Mouse (Mus musculus): ENCODE results near the gene Tm6sf2. TPM values are rescaled to one million over a fixed set of nuclear protein-coding genes. Genes with fewer than 3 reads are reported as not detected.

The Tm6sf2 gene
- polyA plus RNA-seq, 1 experiment from 2014 or later, result 1.3 TPM

GRCm38 (mm10) chr8:70099276-70099675, 26.6 kb downstream of the Tm6sf2 start:
- H3K4me1 ChIP-seq, result no peaks in the 10 kb centered on the region
- H3K9ac ChIP-seq, result no peak overlapping the region
- ATAC-seq, result no peak
- no peak overlapping the region for H3K4me2 ChIP-seq
- peaks cover 98% of the 10 kb centered on the region for H3K36me3 ChIP-seq (ENCODE audit: poor library complexity, severe bottlenecking)
- no peak overlapping the region for H3K4me3 ChIP-seq
- no peaks in the 10 kb centered on the region for H3K27me3 ChIP-seq
- no peak overlapping the region for H3K27ac ChIP-seq
- WGBS, result 73% methylated on average over 8 of the region's 8 CpGs
- peaks cover 7% of the 10 kb centered on the region; the same call in 1 of the 2 replicates for H3K9me3 ChIP-seq (replicated peaks)

DNA sequence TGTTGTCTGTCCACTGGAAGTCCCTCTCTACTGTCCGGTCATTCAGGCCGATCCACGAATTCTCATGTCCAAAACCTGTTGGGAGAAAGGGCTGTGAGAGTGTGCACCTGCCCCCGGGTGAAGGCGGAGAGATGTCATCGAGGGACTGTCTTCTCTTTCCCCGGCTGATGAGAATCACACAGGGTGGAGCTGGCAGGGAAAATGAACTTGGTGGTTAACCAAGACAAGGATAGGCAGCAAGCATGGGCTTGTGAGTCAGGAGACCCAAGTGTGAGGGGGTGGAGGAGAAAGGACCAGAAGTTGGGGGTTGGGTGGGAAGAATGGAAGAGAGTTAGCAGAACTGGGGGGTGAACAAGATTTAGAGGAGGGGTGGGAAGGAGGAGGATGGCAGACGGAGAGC, 27.5 kb downstream of the Tm6sf2 start:
- 95% methylated on average over 8 of the region's 8 CpGs for WGBS
- H3K9me3 ChIP-seq (replicated peaks), result peaks cover 7% of the 10 kb centered on the region; the same call in 1 of the 2 replicates
- no peak for ATAC-seq
- H3K4me3 ChIP-seq, result no peak overlapping the region
- no peaks in the 10 kb centered on the region for H3K27me3 ChIP-seq
- H3K4me1 ChIP-seq, result peaks cover 6% of the 10 kb centered on the region; the same call in 1 of the 2 replicates
- H3K27ac ChIP-seq, result no peak overlapping the region
- no peak overlapping the region for H3K4me2 ChIP-seq
- H3K36me3 ChIP-seq (ENCODE audit: poor library complexity, severe bottlenecking), result peaks cover 96% of the 10 kb centered on the region
- H3K9ac ChIP-seq, result no peak overlapping the region

DNA sequence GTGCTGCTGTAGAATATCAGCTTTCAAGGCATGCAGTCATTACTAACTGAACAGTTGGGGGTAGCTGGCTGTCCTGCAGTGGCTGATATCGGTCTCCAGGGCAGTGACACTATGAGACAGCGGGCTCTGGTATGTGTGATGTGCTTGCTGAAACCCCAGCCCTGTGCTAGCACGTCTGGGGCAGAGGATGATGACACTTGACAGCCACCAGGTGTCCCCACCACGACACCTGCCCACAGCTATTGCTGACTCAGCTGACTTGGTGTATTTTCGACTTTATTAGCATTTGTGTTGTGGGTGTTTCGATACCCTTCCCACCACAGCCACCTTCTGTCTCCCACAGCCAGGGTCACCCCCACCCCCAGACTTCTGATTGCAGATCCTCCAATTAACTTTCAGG, 31.8 kb downstream of the Tm6sf2 start:
- H3K36me3 ChIP-seq (ENCODE audit: poor library complexity, severe bottlenecking), result peaks cover 93% of the 10 kb centered on the region
- no peak overlapping the region for H3K27ac ChIP-seq
- H3K4me3 ChIP-seq, result no peak overlapping the region
- H3K9me3 ChIP-seq (replicated peaks), result no peaks in the 10 kb centered on the region
- WGBS, result 20% methylated on average over 6 of the region's 6 CpGs
- no peak overlapping the region for H3K9ac ChIP-seq
- peak; percentile 29; the same call in 1 of the 2 replicates for ATAC-seq
- H3K4me2 ChIP-seq, result no peak overlapping the region
- H3K27me3 ChIP-seq, result no peaks in the 10 kb centered on the region
- H3K4me1 ChIP-seq, result peaks cover 10% of the 10 kb centered on the region; the same call in 1 of the 2 replicates

DNA sequence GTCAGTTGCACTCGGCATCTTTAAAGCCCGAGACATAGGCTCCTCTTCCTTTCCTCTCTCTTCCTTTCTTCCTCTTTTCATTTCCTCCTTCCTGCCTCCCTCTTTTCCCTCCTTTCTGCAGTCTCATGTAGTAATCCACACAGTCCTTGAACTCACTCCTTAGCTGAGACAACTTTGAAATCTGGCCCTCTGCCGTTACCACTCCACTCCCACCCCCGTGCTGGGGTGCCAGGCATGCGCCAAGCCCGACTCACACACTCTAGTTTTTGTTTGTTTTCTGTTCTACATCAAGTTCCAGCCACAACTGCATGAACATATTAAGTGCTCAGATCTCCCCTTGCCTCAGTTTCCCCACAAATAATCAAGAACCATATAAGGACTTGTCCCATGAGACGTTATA, 32.2 kb downstream of the Tm6sf2 start:
- Histone ChIP-seq H3K27ac (no peak overlapping the region), H3K27me3 (no peaks in the 10 kb centered on the region), H3K4me3 (no peak overlapping the region), H3K9me3 (replicated peaks) (no peaks in the 10 kb centered on the region), H3K9ac (no peak overlapping the region), H3K4me2 (no peak overlapping the region), H3K4me1 (peaks cover 14% of the 10 kb centered on the region; the same call in 1 of the 2 replicates), H3K36me3 (ENCODE audit: poor library complexity, severe bottlenecking) (peaks cover 93% of the 10 kb centered on the region)
- no peak for ATAC-seq
- 88% methylated on average over 7 of the region's 7 CpGs for WGBS

DNA sequence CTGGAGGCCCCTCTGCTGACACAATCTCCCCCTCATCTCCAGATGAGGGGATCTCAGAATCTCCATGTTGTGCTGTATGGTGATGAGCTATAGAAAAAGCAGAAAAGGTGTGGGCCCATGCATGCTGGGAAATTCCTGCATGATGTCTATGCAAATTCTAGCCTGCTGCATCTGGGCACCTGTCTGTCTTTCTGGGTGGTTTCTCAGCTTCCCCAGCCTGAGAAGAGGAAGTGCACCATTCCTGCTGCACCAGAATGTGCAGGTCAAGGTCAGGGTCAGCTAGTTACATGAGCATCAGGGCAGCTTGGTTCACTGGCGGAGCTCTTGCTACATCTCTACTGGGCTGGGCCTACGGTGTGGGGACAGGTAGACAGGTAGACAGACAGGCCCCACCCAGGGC, 37.7 kb downstream of the Tm6sf2 start:
- Histone ChIP-seq H3K4me3 (no peak overlapping the region), H3K4me1 (peaks cover 25% of the 10 kb centered on the region), H3K36me3 (ENCODE audit: poor library complexity, severe bottlenecking) (peaks cover 97% of the 10 kb centered on the region), H3K9ac (no peak overlapping the region), H3K9me3 (replicated peaks) (no peaks in the 10 kb centered on the region), H3K27me3 (peaks cover 44% of the 10 kb centered on the region), H3K27ac (no peak overlapping the region), H3K4me2 (no peak overlapping the region)
- 85% methylated on average over 2 of the region's 2 CpGs for WGBS
- ATAC-seq, result no peak

DNA sequence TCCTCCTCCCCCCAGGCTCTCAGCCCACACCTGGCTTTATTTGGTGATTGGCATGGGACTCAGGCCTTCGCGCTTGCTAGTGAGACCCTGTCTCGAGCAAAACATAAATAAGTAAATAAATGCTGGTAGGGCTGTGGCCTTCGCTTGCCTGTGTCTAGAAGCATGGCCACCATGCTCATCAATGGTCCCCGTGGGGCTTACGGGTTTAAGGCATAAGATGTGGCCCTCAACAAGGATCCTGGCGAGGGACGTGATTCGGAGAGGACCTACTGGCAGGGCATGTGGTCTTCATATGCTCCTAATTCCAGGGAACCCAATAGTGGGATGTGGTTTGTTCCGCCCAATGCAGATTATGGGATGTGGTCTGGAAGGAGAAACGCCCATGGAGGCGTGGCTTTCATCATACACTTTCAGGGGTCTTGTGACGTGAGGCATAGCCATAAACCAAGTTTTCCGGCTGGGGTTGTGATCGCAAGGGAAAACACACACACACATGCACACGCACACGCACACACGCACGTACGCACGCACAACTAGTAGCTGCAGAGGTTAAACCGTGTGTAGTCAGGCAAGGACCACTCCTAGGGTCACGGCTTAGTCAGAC, 38.6 kb downstream of the Tm6sf2 start:
- H3K27me3 ChIP-seq, result peaks cover 44% of the 10 kb centered on the region
- H3K9ac ChIP-seq, result no peak overlapping the region
- H3K4me3 ChIP-seq, result no peak overlapping the region
- 65% methylated on average over 23 of the region's 23 CpGs for WGBS
- no peak overlapping the region for H3K4me2 ChIP-seq
- H3K9me3 ChIP-seq (replicated peaks), result no peaks in the 10 kb centered on the region
- ATAC-seq, result no peak
- H3K4me1 ChIP-seq, result peaks cover 26% of the 10 kb centered on the region
- H3K36me3 ChIP-seq (ENCODE audit: poor library complexity, severe bottlenecking), result peaks cover 99% of the 10 kb centered on the region
- H3K27ac ChIP-seq, result no peak overlapping the region

GRCm38 (mm10) chr8:70112401-70113016, 39.8 kb downstream of the Tm6sf2 start:
- H3K4me3 ChIP-seq, result peak overlapping the region; percentile 4; the same call in 1 of the 2 replicates
- peaks cover 38% of the 10 kb centered on the region for H3K4me1 ChIP-seq
- H3K4me2 ChIP-seq, result peak overlapping the region; percentile 18
- peak overlapping the region; percentile 53; the same call in 1 of the 2 replicates for H3K9ac ChIP-seq
- peaks cover 95% of the 10 kb centered on the region for H3K36me3 ChIP-seq (ENCODE audit: poor library complexity, severe bottlenecking)
- no peaks in the 10 kb centered on the region for H3K9me3 ChIP-seq (replicated peaks)
- peak; percentile 20; the same call in 1 of the 2 replicates for ATAC-seq
- H3K27ac ChIP-seq, result no peak overlapping the region
- H3K27me3 ChIP-seq, result peaks cover 44% of the 10 kb centered on the region
- WGBS, result 9% methylated on average over 43 of the region's 43 CpGs

- H3K36me3 ChIP-seq (ENCODE audit: poor library complexity, severe bottlenecking), result peaks cover 75% of the 10 kb centered on the region
- peaks cover 44% of the 10 kb centered on the region for H3K27me3 ChIP-seq
- no peak for ATAC-seq
- no peak overlapping the region for H3K4me3 ChIP-seq
- 19% methylated on average over 6 of the region's 6 CpGs for WGBS
- no peaks in the 10 kb centered on the region for H3K9me3 ChIP-seq (replicated peaks)
- H3K4me1 ChIP-seq, result peaks cover 47% of the 10 kb centered on the region
- H3K9ac ChIP-seq, result 0 out of 2 replicates have a peak overlapping the region, but pooled peaks have one; percentile 8
- no peak overlapping the region for H3K27ac ChIP-seq
- no peak overlapping the region for H3K4me2 ChIP-seq
Observed at GRCm38 (mm10) chr8:70114488-70114887, 41.8 kb downstream of the Tm6sf2 start.

GRCm38 (mm10) chr8:70114892-70115291, 42.2 kb downstream of the Tm6sf2 start:
- no peak for ATAC-seq
- WGBS, result 71% methylated on average over 13 of the region's 13 CpGs
- no peak overlapping the region for H3K4me2 ChIP-seq
- H3K4me3 ChIP-seq, result no peak overlapping the region
- peaks cover 44% of the 10 kb centered on the region for H3K27me3 ChIP-seq
- peaks cover 47% of the 10 kb centered on the region for H3K4me1 ChIP-seq
- 0 out of 2 replicates have a peak overlapping the region, but pooled peaks have one; percentile 8 for H3K9ac ChIP-seq
- H3K9me3 ChIP-seq (replicated peaks), result no peaks in the 10 kb centered on the region
- H3K36me3 ChIP-seq (ENCODE audit: poor library complexity, severe bottlenecking), result peaks cover 71% of the 10 kb centered on the region
- no peak overlapping the region for H3K27ac ChIP-seq

GRCm38 (mm10) chr8:70117611-70118010, 44.9 kb downstream of the Tm6sf2 start:
- no peak for ATAC-seq
- H3K4me1 ChIP-seq, result peaks cover 40% of the 10 kb centered on the region
- H3K27ac ChIP-seq, result no peak overlapping the region
- peaks cover 44% of the 10 kb centered on the region for H3K36me3 ChIP-seq (ENCODE audit: poor library complexity, severe bottlenecking)
- peak overlapping the region; percentile 88 for H3K4me2 ChIP-seq
- 10% methylated on average over 9 of the region's 9 CpGs for WGBS
- H3K27me3 ChIP-seq, result peaks cover 26% of the 10 kb centered on the region
- H3K4me3 ChIP-seq, result peak overlapping the region; percentile 69
- peak overlapping the region; percentile 95 for H3K9ac ChIP-seq
- H3K9me3 ChIP-seq (replicated peaks), result no peaks in the 10 kb centered on the region

DNA sequence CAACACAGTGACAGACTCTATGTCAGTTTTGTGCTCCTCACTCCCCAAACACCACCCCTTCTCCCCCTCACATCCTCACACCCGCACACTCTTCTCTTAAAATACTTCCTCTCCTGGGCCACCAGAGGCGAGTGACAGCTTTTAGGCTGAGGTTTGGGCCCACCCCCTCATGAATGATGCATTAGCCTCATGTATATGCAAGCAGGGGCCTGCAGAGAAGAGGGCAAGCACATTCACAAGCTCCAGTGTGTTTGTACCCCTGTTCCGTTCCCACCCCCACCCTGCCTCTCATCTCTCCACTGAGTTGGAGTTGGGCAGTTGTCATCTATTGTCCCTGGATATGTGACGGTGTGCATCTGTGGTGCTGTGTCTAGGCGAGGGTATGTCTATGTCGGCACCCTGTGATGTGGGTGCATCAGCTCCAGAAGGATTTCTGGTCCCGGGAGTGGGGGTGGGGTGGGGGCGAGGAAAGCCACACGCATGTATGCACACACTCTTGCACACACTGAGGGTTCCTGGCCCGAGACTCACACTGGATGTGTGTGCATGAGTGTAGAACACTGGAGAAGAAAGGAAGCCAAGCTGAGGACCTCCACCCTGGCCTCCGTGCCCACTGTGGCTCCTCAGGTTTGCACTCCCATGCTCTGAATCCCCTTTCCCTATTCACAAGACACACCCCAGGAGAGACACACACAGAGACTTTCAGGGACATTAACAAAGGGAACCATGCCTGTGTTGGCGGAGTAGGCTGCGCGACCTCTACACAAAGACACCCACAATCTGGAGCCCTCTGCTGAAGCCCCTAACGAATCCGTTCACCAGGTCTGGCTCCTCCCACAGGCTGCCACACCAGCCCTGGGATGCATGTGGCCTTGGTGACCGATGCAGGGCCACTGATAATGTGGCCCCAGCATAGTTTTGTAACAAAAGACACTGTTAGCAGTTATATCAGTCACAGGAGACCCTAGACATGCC, 46.3 kb downstream of the Tm6sf2 start:
- H3K4me2 ChIP-seq, result peak overlapping the region; percentile 88
- no peaks in the 10 kb centered on the region for H3K9me3 ChIP-seq (replicated peaks)
- WGBS, result under 1% methylated on average over 17 of the region's 17 CpGs
- peaks cover 36% of the 10 kb centered on the region for H3K4me1 ChIP-seq
- H3K27ac ChIP-seq, result peak overlapping the region; percentile 99
- peak overlapping the region; percentile 69 for H3K4me3 ChIP-seq
- ATAC-seq, result peak; percentile 92
- peaks cover 30% of the 10 kb centered on the region for H3K36me3 ChIP-seq (ENCODE audit: poor library complexity, severe bottlenecking)
- peak overlapping the region; percentile 95 for H3K9ac ChIP-seq
- H3K27me3 ChIP-seq, result peaks cover 17% of the 10 kb centered on the region
